Mouse (Mus musculus): Measurements from ENCODE around the gene Bbs9. TPM values are rescaled to one million over a fixed set of nuclear protein-coding genes. Genes with fewer than 3 reads are reported as not detected.
"Not testable (repeated sequence)": the region's sequence is repeated elsewhere in the genome, so short reads cannot be mapped to it uniquely, and the experiment has no call there.

The Bbs9 gene
- polyA plus RNA-seq, 1 experiment from 2014 or later: 20.1 TPM

DNA sequence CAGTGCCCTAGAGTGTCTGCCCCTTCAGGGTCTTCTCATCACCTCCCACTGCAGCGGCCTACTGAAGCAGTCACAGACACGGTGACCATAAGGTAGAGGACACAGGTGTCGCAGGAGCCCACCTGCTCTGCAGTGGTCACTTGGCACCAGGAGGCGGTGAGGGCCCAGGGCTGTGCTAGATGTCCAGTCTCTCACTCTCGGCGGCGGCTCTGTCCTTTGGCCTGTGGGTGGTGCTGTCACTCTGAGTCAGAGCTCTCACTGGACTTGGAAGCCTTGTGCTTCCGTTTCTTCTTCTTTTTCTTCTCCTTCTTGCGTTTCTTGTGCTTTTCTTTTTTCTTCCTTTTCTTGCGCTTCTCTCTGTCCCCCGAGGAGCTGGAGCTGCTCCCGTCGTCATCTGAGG is 27.1 kb upstream of the Bbs9 start:
- ATAC-seq: no peak
- 83% methylated on average over 13 of the region's 13 CpGs for WGBS
- no peak overlapping the region for H3K27ac ChIP-seq
- H3K9ac ChIP-seq: no peak overlapping the region
- no peak overlapping the region for H3K4me3 ChIP-seq
- H3K36me3 ChIP-seq (ENCODE audit: poor library complexity, severe bottlenecking): peaks cover 79% of the 10 kb centered on the region
- H3K27me3 ChIP-seq: no peaks in the 10 kb centered on the region
- no peaks in the 10 kb centered on the region for H3K9me3 ChIP-seq (replicated peaks)
- no peak overlapping the region for H3K4me2 ChIP-seq
- H3K4me1 ChIP-seq: no peaks in the 10 kb centered on the region

GRCm38 (mm10) chr9:22449209-22449608 is 26.3 kb upstream of the Bbs9 start:
- no peak for ATAC-seq
- peaks cover 87% of the 10 kb centered on the region for H3K36me3 ChIP-seq (ENCODE audit: poor library complexity, severe bottlenecking)
- 90% methylated on average over 6 of the region's 6 CpGs for WGBS

GRCm38 (mm10) chr9:22452697-22453096 is 22.8 kb upstream of the Bbs9 start:
- 91% methylated on average over 10 of the region's 10 CpGs for WGBS
- no peak for ATAC-seq
- no peaks in the 10 kb centered on the region for H3K9me3 ChIP-seq (replicated peaks)
- H3K4me2 ChIP-seq: no peak overlapping the region
- H3K27me3 ChIP-seq: no peaks in the 10 kb centered on the region
- H3K36me3 ChIP-seq (ENCODE audit: poor library complexity, severe bottlenecking): peaks cover 99% of the 10 kb centered on the region
- no peak overlapping the region for H3K4me3 ChIP-seq
- no peak overlapping the region for H3K9ac ChIP-seq
- no peaks in the 10 kb centered on the region for H3K4me1 ChIP-seq
- H3K27ac ChIP-seq: no peak overlapping the region

More at GRCm38 (mm10) chr9:22449209-22449608, 26.3 kb upstream of the Bbs9 start:
- no peak overlapping the region for H3K4me3 ChIP-seq
- no peak overlapping the region for H3K9ac ChIP-seq
- H3K4me1 ChIP-seq: no peaks in the 10 kb centered on the region
- no peaks in the 10 kb centered on the region for H3K9me3 ChIP-seq (replicated peaks)
- no peaks in the 10 kb centered on the region for H3K27me3 ChIP-seq
- no peak overlapping the region for H3K4me2 ChIP-seq
- H3K27ac ChIP-seq: no peak overlapping the region

DNA sequence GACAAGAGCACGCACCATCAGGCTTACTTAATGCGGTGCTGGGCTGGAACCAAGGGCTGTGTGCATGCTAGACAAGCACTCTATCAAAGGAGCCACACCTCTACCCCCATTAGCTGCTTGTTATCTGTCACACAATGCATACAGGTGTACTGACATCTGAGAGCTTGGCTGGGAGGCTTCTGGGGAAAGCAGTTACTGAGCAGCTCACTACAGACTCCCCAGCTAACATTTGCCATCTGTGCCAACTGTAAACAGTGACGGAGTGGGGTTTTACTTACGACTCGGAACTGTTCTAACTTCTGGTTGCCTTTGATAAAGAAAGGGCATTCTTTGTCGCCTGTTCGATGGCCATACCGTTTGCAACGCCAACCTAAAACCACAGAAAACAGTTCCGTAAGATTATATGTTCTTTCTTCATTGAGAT is 22.0 kb upstream of the Bbs9 start:
- Histone ChIP-seq H3K4me1 (no peaks in the 10 kb centered on the region), H3K27ac (no peak overlapping the region), H3K36me3 (ENCODE audit: poor library complexity, severe bottlenecking) (peaks cover 95% of the 10 kb centered on the region), H3K4me2 (no peak overlapping the region), H3K4me3 (no peak overlapping the region), H3K27me3 (no peaks in the 10 kb centered on the region), H3K9ac (no peak overlapping the region), H3K9me3 (replicated peaks) (no peaks in the 10 kb centered on the region)
- no peak for ATAC-seq
- 95% methylated on average over 10 of the region's 10 CpGs for WGBS

- not testable (repeated sequence) for H3K9ac ChIP-seq; H3K27me3 ChIP-seq; H3K4me1 ChIP-seq; ATAC-seq; H3K4me3 ChIP-seq; H3K4me2 ChIP-seq; H3K9me3 ChIP-seq (replicated peaks); H3K27ac ChIP-seq
- WGBS: 93% methylated on average over 8 of the region's 8 CpGs
- peaks cover 91% of the 10 kb centered on the region for H3K36me3 ChIP-seq (ENCODE audit: poor library complexity, severe bottlenecking)
These were observed 21.5 kb upstream of the Bbs9 start, which contains the start of gene Gm17545 for GRCm38 (mm10) chr9:22453990-22454389. Gene Gm17545, plus strand, starts transcription at chr9:22454290.

- no peaks in the 10 kb centered on the region for H3K9me3 ChIP-seq (replicated peaks)
- H3K4me3 ChIP-seq: no peak overlapping the region
- no peaks in the 10 kb centered on the region for H3K27me3 ChIP-seq
- H3K4me1 ChIP-seq: no peaks in the 10 kb centered on the region
- H3K27ac ChIP-seq: no peak overlapping the region
- H3K9ac ChIP-seq: no peak overlapping the region
- H3K4me2 ChIP-seq: no peak overlapping the region
- peaks cover 81% of the 10 kb centered on the region for H3K36me3 ChIP-seq (ENCODE audit: poor library complexity, severe bottlenecking)
- ATAC-seq: no peak
These were observed 20.5 kb upstream of the Bbs9 start for GRCm38 (mm10) chr9:22455041-22455440.

- no peak for ATAC-seq
- H3K9me3 ChIP-seq (replicated peaks): no peaks in the 10 kb centered on the region
- H3K36me3 ChIP-seq (ENCODE audit: poor library complexity, severe bottlenecking): peaks cover 77% of the 10 kb centered on the region
- no peaks in the 10 kb centered on the region for H3K4me1 ChIP-seq
- H3K9ac ChIP-seq: no peak overlapping the region
- WGBS: 90% methylated on average over 11 of the region's 11 CpGs
- H3K4me3 ChIP-seq: no peak overlapping the region
- no peaks in the 10 kb centered on the region for H3K27me3 ChIP-seq
- no peak overlapping the region for H3K27ac ChIP-seq
- H3K4me2 ChIP-seq: no peak overlapping the region
These were observed 18.2 kb upstream of the Bbs9 start for GRCm38 (mm10) chr9:22457142-22457835.

DNA sequence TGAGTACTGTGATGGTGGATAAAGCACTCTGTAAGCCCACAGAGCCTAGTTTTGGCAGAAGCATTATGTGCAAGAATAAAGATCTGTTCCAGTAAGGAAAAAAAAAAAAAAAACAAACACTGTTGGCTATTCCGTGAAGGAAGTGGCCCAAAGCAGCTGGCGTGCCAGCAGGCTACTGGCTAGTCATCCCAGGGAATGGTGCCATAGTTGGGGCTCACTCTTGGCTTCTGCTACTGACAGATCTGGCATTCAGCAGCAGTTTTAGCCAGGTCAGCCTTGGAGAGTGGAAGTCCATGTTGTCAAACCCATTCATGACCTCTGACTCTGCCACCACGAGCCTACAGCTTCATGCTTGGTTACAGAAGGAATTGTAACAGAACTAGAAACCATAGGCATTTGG is 13.6 kb upstream of the Bbs9 start:
- no peak for ATAC-seq
- no peak overlapping the region for H3K27ac ChIP-seq
- H3K4me3 ChIP-seq: no peak overlapping the region
- peaks cover 47% of the 10 kb centered on the region for H3K36me3 ChIP-seq (ENCODE audit: poor library complexity, severe bottlenecking)
- no peaks in the 10 kb centered on the region for H3K27me3 ChIP-seq
- 87% methylated on average over 3 of the region's 3 CpGs for WGBS
- no peaks in the 10 kb centered on the region for H3K9me3 ChIP-seq (replicated peaks)
- no peak overlapping the region for H3K4me2 ChIP-seq
- H3K4me1 ChIP-seq: peaks cover 5% of the 10 kb centered on the region
- no peak overlapping the region for H3K9ac ChIP-seq

DNA sequence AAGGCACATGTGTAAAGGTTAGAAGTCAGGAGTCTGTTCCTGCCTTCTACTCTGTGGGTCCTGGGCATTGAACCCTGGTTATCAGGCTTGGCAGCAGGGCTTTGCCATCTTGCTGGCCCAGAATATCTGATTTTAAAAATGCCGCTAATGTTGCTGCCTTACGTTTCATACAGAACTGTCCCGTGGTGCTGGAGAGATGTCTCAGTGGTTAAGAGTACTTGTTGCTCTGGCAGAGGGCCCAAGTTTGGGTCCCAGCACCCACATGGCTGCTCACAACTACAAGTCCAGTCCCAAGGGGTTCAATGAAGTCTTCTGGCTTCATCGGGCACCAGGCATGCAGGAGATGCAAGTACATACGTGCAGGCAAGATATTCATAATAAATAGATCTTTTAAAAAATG is 9.3 kb upstream of the Bbs9 start:
- no peak overlapping the region for H3K9ac ChIP-seq
- no peaks in the 10 kb centered on the region for H3K27me3 ChIP-seq
- peaks cover 10% of the 10 kb centered on the region for H3K4me1 ChIP-seq
- no peak overlapping the region for H3K4me3 ChIP-seq
- WGBS: 93% methylated on average over 5 of the region's 5 CpGs
- ATAC-seq: no peak
- H3K27ac ChIP-seq: no peak overlapping the region
- no peaks in the 10 kb centered on the region for H3K9me3 ChIP-seq (replicated peaks)
- H3K4me2 ChIP-seq: no peak overlapping the region
- H3K36me3 ChIP-seq (ENCODE audit: poor library complexity, severe bottlenecking): peaks cover 27% of the 10 kb centered on the region

GRCm38 (mm10) chr9:22467371-22468169 is 7.9 kb upstream of the Bbs9 start:
- Histone ChIP-seq H3K4me2 (peak overlapping the region; percentile 85), H3K4me1 (peaks cover 10% of the 10 kb centered on the region), H3K9ac (peak overlapping the region; percentile 94), H3K9me3 (replicated peaks) (no peaks in the 10 kb centered on the region), H3K4me3 (peak overlapping the region; percentile 88), H3K36me3 (ENCODE audit: poor library complexity, severe bottlenecking) (peaks cover 13% of the 10 kb centered on the region), H3K27ac (peak overlapping the region; percentile 91), H3K27me3 (no peaks in the 10 kb centered on the region)
- under 1% methylated on average over 73 of the region's 73 CpGs for WGBS
- ATAC-seq: peak; percentile 75

DNA sequence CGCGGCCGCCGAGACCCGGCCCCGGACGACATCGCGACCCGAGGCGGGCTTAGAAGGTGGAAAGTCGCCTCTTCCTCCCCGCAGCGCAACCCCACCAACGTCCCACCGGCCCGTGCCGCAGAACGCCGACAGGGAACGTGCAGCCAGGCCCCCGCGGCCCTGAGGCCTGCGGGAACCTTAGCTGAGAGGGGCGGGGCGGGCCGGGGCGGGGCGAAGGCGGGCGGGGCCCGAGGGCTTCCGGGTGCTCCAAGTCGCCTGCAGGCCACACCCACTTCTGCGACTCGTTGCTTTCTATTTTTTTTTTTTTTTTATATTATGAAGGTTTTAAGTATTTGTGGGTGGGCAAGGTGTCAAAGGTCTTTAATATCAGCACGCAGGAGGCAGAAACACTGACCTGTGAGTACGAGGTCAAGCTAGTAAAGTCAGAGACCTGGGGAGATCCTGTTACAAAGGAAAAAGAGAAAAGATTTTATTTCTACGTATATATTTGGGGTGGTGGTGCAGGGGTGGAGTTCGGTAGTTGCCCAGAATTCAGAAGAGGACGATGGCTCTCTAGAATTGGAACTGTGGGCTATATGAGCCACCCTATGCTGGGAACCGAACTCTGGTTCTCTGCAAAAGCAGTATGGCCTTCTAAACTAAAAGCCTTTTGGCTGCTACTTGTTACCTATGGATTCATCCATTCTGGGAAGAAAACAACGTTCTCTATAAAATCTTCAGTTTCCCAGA is 7.2 kb upstream of the Bbs9 start:
- H3K9me3 ChIP-seq (replicated peaks): no peaks in the 10 kb centered on the region
- H3K9ac ChIP-seq: peak overlapping the region; percentile 94
- H3K27me3 ChIP-seq: no peaks in the 10 kb centered on the region
- H3K4me2 ChIP-seq: peak overlapping the region; percentile 85
- H3K4me1 ChIP-seq: peaks cover 10% of the 10 kb centered on the region
- H3K36me3 ChIP-seq (ENCODE audit: poor library complexity, severe bottlenecking): peaks cover 13% of the 10 kb centered on the region
- ATAC-seq: peak; percentile 92
- peak overlapping the region; percentile 91 for H3K27ac ChIP-seq
- H3K4me3 ChIP-seq: peak overlapping the region; percentile 88
- 3% methylated on average over 43 of the region's 43 CpGs for WGBS

GRCm38 (mm10) chr9:22468899-22469259 is 6.6 kb upstream of the Bbs9 start:
- Histone ChIP-seq H3K4me3 (no peak overlapping the region), H3K9ac (no peak overlapping the region), H3K4me1 (peaks cover 10% of the 10 kb centered on the region), H3K27me3 (no peaks in the 10 kb centered on the region), H3K4me2 (no peak overlapping the region), H3K27ac (no peak overlapping the region), H3K36me3 (ENCODE audit: poor library complexity, severe bottlenecking) (peaks cover 13% of the 10 kb centered on the region), H3K9me3 (replicated peaks) (no peaks in the 10 kb centered on the region)
- ATAC-seq: no peak
- 76% methylated on average over 8 of the region's 8 CpGs for WGBS

All from forebrain, embryonic 13.5 days (tissue).